Mouse (Mus musculus) megakaryocyte-erythroid progenitor cell, adult 5-6 weeks (primary cell): ENCODE measurements around the gene Cst12. TPM values are rescaled to one million over a fixed set of nuclear protein-coding genes. Genes with fewer than 3 reads are reported as not detected.

Experiments
- total RNA-seq, 2 experiments: library from RNA; stranded (forward) in 1 of 2; stranded (reverse) in 1 of 2; fragments of 200-1000, 215-1000 nt in 1 of 2; fragments of >200 nt in 1 of 2; fragmentation: Nextera tagmentation in 1 of 2; gene quantifications; 2 replicates each; pipeline ENCODE4 v1.2.3; 2014 to 2017

The Cst12 gene
- total RNA-seq, 2 experiments from 2014 or later = not detected

Other genes with a start within 250 kb of the Cst12 start
- 52.4 and 72.0 TPM in 2 replicates for gene Nxt1, start 116.8 kb upstream of the Cst12 start, total RNA-seq (2014; fragmentation: Nextera tagmentation)
- gene Nxt1, start 116.8 kb upstream of the Cst12 start, total RNA-seq (2017) = 29.0 and 31.2 TPM in 2 replicates
- gene Gzf1, start 108.3 kb upstream of the Cst12 start, total RNA-seq (2014; fragmentation: Nextera tagmentation) = 13.4 and 13.5 TPM in 2 replicates
- 13.5 and 14.1 TPM in 2 replicates for gene Gzf1, start 108.3 kb upstream of the Cst12 start, total RNA-seq (2017)
- 0.98 and 1.7 TPM in 2 replicates for gene Napb, start 56.9 kb upstream of the Cst12 start, total RNA-seq (2014; fragmentation: Nextera tagmentation)
- 0.23 TPM in 1 of 2 replicates, not detected in the other for gene Napb, start 56.9 kb upstream of the Cst12 start, total RNA-seq (2017)
- gene Cstl1, start 39.0 kb upstream of the Cst12 start, total RNA-seq (2014; fragmentation: Nextera tagmentation) = not detected in 2 replicates
- not detected in 2 replicates for gene Cstl1, start 39.0 kb upstream of the Cst12 start, total RNA-seq (2017)
- not detected in 2 replicates for gene Cst11, start 17.9 kb upstream of the Cst12 start, total RNA-seq (2014; fragmentation: Nextera tagmentation)
- gene Cst11, start 17.9 kb upstream of the Cst12 start, total RNA-seq (2017) = not detected in 2 replicates
- gene 8030411F24Rik, start 7.4 kb upstream of the Cst12 start, total RNA-seq (2014; fragmentation: Nextera tagmentation) = not detected in 2 replicates
- not detected in 2 replicates for gene 8030411F24Rik, start 7.4 kb upstream of the Cst12 start, total RNA-seq (2017)
- not detected in 2 replicates for gene Cst8, start 9.4 kb downstream of the Cst12 start, total RNA-seq (2014; fragmentation: Nextera tagmentation)
- gene Cst8, start 9.4 kb downstream of the Cst12 start, total RNA-seq (2017) = not detected in 2 replicates
- gene Cst13, start 30.7 kb downstream of the Cst12 start, total RNA-seq (2014; fragmentation: Nextera tagmentation) = not detected in 2 replicates
- not detected in 2 replicates for gene Cst13, start 30.7 kb downstream of the Cst12 start, total RNA-seq (2017)
- not detected in 2 replicates for gene Cst9, start 45.8 kb downstream of the Cst12 start, total RNA-seq (2014; fragmentation: Nextera tagmentation)
- gene Cst9, start 45.8 kb downstream of the Cst12 start, total RNA-seq (2017) = not detected in 2 replicates
- gene 9230104L09Rik, start 75.7 kb downstream of the Cst12 start, total RNA-seq (2014; fragmentation: Nextera tagmentation) = not detected in 2 replicates
- not detected in 2 replicates for gene 9230104L09Rik, start 75.7 kb downstream of the Cst12 start, total RNA-seq (2017)
- gene Cst3, start 86.3 kb downstream of the Cst12 start, total RNA-seq (2014; fragmentation: Nextera tagmentation) = 63.1 and 74.4 TPM in 2 replicates
- 114 and 133 TPM in 2 replicates for gene Cst3, start 86.3 kb downstream of the Cst12 start, total RNA-seq (2017)
- gene Gm1330, start 213.9 kb downstream of the Cst12 start, total RNA-seq (2014; fragmentation: Nextera tagmentation) = not detected in 2 replicates
- gene Gm1330, start 213.9 kb downstream of the Cst12 start, total RNA-seq (2017) = not detected in 2 replicates
- gene Gm10750, start 227.9 kb downstream of the Cst12 start, total RNA-seq (2014; fragmentation: Nextera tagmentation) = not detected in 2 replicates
- gene Gm10750, start 227.9 kb downstream of the Cst12 start, total RNA-seq (2017) = not detected in 2 replicates